Mouse (Mus musculus) lung, adult 18-20 months (tissue): ENCODE results near the gene Sh3gl1.

Source experiments
- DNase-seq, 2 experiments: peaks; one replicate each; pipeline ENCODE4 v3.0.0; 2022; ENCODE audit warnings: mixed read lengths in 2 of 2

Gene Sh3gl1

GRCm38 (mm10) chr17:56018347-56019131 lies 17.9 kb downstream of the Sh3gl1 start:
- DNase-seq, result peak in 1 of 2 experiments; percentile 48

GRCm38 (mm10) chr17:56017848-56018247 lies 18.6 kb downstream of the Sh3gl1 start:
- no peak for DNase-seq

GRCm38 (mm10) chr17:56016793-56017785 lies 19.3 kb downstream of the Sh3gl1 start:
- no peak for DNase-seq

- DNase-seq, result no peak
Observed at GRCm38 (mm10) chr17:56016382-56016781, 20.1 kb downstream of the Sh3gl1 start.

GRCm38 (mm10) chr17:56015293-56015692 lies 21.1 kb downstream of the Sh3gl1 start:
- no peak for DNase-seq

GRCm38 (mm10) chr17:56011441-56011840 lies 25.0 kb downstream of the Sh3gl1 start:
- DNase-seq, result no peak

GRCm38 (mm10) chr17:56010681-56011080 lies 25.8 kb downstream of the Sh3gl1 start:
- peak; percentile 72 to 73 for DNase-seq

- no peak for DNase-seq
Observed at GRCm38 (mm10) chr17:56010255-56010654, 26.2 kb downstream of the Sh3gl1 start.

GRCm38 (mm10) chr17:56009962-56010240 lies 26.5 kb downstream of the Sh3gl1 start:
- DNase-seq, result no peak

GRCm38 (mm10) chr17:56009088-56009961 lies 27.1 kb downstream of the Sh3gl1 start:
- peak; percentile 94 to 95 for DNase-seq

GRCm38 (mm10) chr17:56008356-56009087 lies 27.9 kb downstream of the Sh3gl1 start:
- DNase-seq, result peak; percentile 95 to 96

- no peak for DNase-seq
Observed at GRCm38 (mm10) chr17:56007444-56008355, 28.7 kb downstream of the Sh3gl1 start.

- no peak for DNase-seq
Observed at GRCm38 (mm10) chr17:56006956-56007355, 29.5 kb downstream of the Sh3gl1 start.

GRCm38 (mm10) chr17:56005415-56006061 lies 30.9 kb downstream of the Sh3gl1 start, which contains the start of the genes Stap2 and Mpnd:
Gene Stap2 (minus strand): TSS chr17:56005584.
Gene Mpnd (plus strand): TSS chr17:56005711.
- DNase-seq, result peak; percentile 81 to 89

- no peak for DNase-seq
Observed at GRCm38 (mm10) chr17:56003000-56003399, 33.4 kb downstream of the Sh3gl1 start.

- no peak for DNase-seq
Observed at GRCm38 (mm10) chr17:55999794-56000499, 36.5 kb downstream of the Sh3gl1 start.

GRCm38 (mm10) chr17:55996007-55996406 lies 40.4 kb downstream of the Sh3gl1 start:
- DNase-seq, result no peak

GRCm38 (mm10) chr17:55990278-55990898 lies 46.0 kb downstream of the Sh3gl1 start:
- DNase-seq, result no peak
